Mouse (Mus musculus) stomach, postnatal 0 days (tissue): ENCODE measurements around the gene Ier3.

Experiments
- CTCF ChIP-seq: IDR thresholded peaks from 2 replicates; pipeline ENCODE4 v1.5.1; 2016; ENCODE audit warnings: antibody characterized with exemption, low read depth, mild to moderate bottlenecking, moderate library complexity
- EP300 ChIP-seq: optimal IDR thresholded peaks from 2 replicates; pipeline ENCODE3; 2016; ENCODE audit warnings: antibody characterized with exemption

DNA sequence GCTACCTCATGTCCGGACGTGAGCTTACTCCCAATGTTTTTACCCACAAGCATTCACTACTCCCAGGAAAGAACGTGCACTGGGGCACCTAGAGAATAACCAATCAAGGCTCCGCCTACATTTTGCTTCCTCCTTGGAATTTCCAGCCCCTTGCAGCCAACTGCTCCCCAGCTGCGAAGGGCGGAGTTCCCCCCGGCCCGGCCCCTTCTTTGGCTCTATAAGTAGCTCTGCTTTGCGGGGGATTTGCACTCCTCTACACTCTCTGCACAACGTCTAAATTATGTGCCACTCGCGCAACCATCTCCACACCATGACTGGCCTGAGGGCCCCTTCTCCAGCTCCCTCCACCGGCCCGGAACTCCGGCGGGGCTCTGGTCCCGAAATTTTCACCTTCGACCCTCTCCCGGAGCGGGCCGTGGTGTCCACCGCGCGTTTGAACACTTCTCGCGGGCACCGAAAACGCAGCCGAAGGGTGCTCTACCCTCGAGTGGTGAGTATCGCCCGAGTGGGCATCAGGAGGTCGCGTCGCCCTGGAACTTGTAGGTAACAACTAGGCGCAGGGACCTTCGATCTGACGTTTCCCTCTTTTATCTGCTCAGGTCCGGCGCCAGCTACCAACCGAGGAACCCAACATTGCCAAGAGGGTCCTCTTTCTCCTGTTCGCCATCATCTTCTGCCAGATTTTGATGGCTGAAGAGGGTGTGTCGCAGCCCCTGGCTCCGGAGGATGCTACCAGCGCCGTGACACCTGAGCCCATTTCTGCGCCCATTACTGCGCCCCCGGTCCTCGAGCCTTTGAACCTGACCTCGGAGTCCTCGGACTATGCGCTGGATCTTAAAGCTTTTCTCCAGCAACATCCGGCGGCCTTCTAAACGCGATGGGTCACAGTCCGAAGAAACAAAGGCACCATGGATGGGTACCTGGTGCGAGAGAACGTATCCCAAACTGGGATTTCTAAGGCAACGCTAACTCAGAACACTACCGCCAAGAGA, at the start of gene Ier3:
- TF ChIP-seq CTCF, result no peak
- TF ChIP-seq EP300, result no peak
